Mouse (Mus musculus) kidney, embryonic 15.5 days (tissue): ENCODE data around the gene Renbp. TPM values are rescaled to one million over a fixed set of nuclear protein-coding genes. Genes with fewer than 3 reads are reported as not detected.

Experiments
- ATAC-seq: fragments of 200-750 bp; cut with Nextera tagmentation; replicated peaks from 2 replicates; pipeline ENCODE4 v1.8.0; 2017; ENCODE audit warnings: moderate TSS enrichment; ENCODE audit not compliant: low FRiP score
- H3K27ac ChIP-seq: fragments of 300-500 bp; sonication (generic); 2 replicates; pipeline ENCODE4 v1.5.1; 2015; ENCODE audit warnings: mild to moderate bottlenecking, inconsistent platforms
- H3K27me3 ChIP-seq: fragments of 300-500 bp; sonication (generic); 2 replicates; pipeline ENCODE4 v1.6.1; 2015; ENCODE audit warnings: inconsistent platforms
- H3K36me3 ChIP-seq: fragments of 300-500 bp; sonication (generic); 2 replicates; pipeline ENCODE4 v1.6.1; 2015; ENCODE audit warnings: inconsistent platforms
- H3K4me1 ChIP-seq: fragments of 300-500 bp; sonication (generic); 2 replicates; pipeline ENCODE4 v1.6.1; 2015; ENCODE audit warnings: inconsistent platforms
- H3K4me2 ChIP-seq: fragments of 300-500 bp; sonication (generic); 2 replicates; pipeline ENCODE4 v1.6.1; 2015; ENCODE audit warnings: moderate library complexity, mild to moderate bottlenecking, inconsistent platforms
- H3K4me3 ChIP-seq: fragments of 300-500 bp; sonication (generic); replicated peaks from 2 replicates; pipeline ENCODE4 v1.5.1; 2015; ENCODE audit warnings: mild to moderate bottlenecking, inconsistent platforms
- H3K9ac ChIP-seq: fragments of 300-500 bp; sonication (generic); 2 replicates; pipeline ENCODE4 v1.6.1; 2015; ENCODE audit warnings: mild to moderate bottlenecking, inconsistent platforms
- H3K9me3 ChIP-seq: fragments of 300-500 bp; sonication (generic); replicated peaks from 2 replicates; pipeline ENCODE4 v1.6.1; 2016; ENCODE audit warnings: inconsistent platforms
- WGBS: fragments of 180-500 bp; shearing (Covaris S2); methylation state at CpG from one replicate; pipeline ENCODE4 v1.1.7; 2015; ENCODE audit warnings: mixed read lengths; 5-methylcytosine and 5-hydroxymethylcytosine counted together
- polyA plus RNA-seq: library from polyadenylated mRNA; unstranded; fragments of >200 nt; fragmentation: Nextera tagmentation; extraction: Ambion mirVana; gene quantifications from 2 replicates; pipeline ENCODE4 v1.2.1, GENCODE M21; 2015

Gene Renbp
- 41.9 and 54.5 TPM in 2 replicates for polyA plus RNA-seq

- Histone ChIP-seq H3K27ac (no peak within 1 kb of the TSS), H3K36me3 (no peaks in the 10 kb centered on the region), H3K4me1 (peaks cover 4% of the 10 kb centered on the region), H3K9ac (no peak within 1 kb of the TSS), H3K4me2 (peak within 1 kb of the TSS; percentile 53), H3K9me3 (no peaks in the 10 kb centered on the region), H3K4me3 (peak within 1 kb of the TSS; percentile 38), H3K27me3 (peaks cover 4% of the 10 kb centered on the region; the same call in 1 of the 2 replicates)
- WGBS, result 36% methylated on average over 17 of the region's 17 CpGs
- ATAC-seq, result peak; percentile 94
Observed at GRCm38 (mm10) chrX:73930402-73931062, at the start of gene Renbp. Gene Renbp, minus strand, starts transcription at chrX:73930850.

- WGBS, result 59% methylated on average over 1 of the region's 1 CpGs
- H3K9ac ChIP-seq, result no peak overlapping the region
- H3K9me3 ChIP-seq, result no peaks in the 10 kb centered on the region
- H3K4me2 ChIP-seq, result no peak overlapping the region
- H3K27ac ChIP-seq, result no peak overlapping the region
- no peaks in the 10 kb centered on the region for H3K36me3 ChIP-seq
- ATAC-seq, result no peak
- H3K4me1 ChIP-seq, result no peaks in the 10 kb centered on the region
- H3K27me3 ChIP-seq, result 0 out of 2 replicates have a peak, but pooled peaks cover 6% of the 10 kb centered on the region
- no peak overlapping the region for H3K4me3 ChIP-seq
Observed at GRCm38 (mm10) chrX:73977783-73978182, 47.1 kb upstream of the Renbp start.

GRCm38 (mm10) chrX:73976283-73976682 lies 45.6 kb upstream of the Renbp start:
- Histone ChIP-seq H3K9ac (no peak overlapping the region), H3K36me3 (no peaks in the 10 kb centered on the region), H3K9me3 (no peaks in the 10 kb centered on the region), H3K4me2 (no peak overlapping the region), H3K4me1 (no peaks in the 10 kb centered on the region), H3K27me3 (0 out of 2 replicates have a peak, but pooled peaks cover 6% of the 10 kb centered on the region), H3K4me3 (no peak overlapping the region), H3K27ac (no peak overlapping the region)
- 98% methylated on average over 2 of the region's 2 CpGs for WGBS
- ATAC-seq, result no peak

GRCm38 (mm10) chrX:73972774-73973173 lies 42.1 kb upstream of the Renbp start:
- H3K27ac ChIP-seq, result no peak overlapping the region
- no peaks in the 10 kb centered on the region for H3K9me3 ChIP-seq
- H3K4me3 ChIP-seq, result no peak overlapping the region
- no peak overlapping the region for H3K9ac ChIP-seq
- WGBS, result 77% methylated on average over 4 of the region's 4 CpGs
- no peak for ATAC-seq
- H3K36me3 ChIP-seq, result no peaks in the 10 kb centered on the region
- 0 out of 2 replicates have a peak, but pooled peaks cover 6% of the 10 kb centered on the region for H3K27me3 ChIP-seq
- H3K4me2 ChIP-seq, result no peak overlapping the region
- no peaks in the 10 kb centered on the region for H3K4me1 ChIP-seq

GRCm38 (mm10) chrX:73970781-73971180 lies 40.1 kb upstream of the Renbp start:
- H3K27ac ChIP-seq, result no peak overlapping the region
- H3K4me2 ChIP-seq, result no peak overlapping the region

GRCm38 (mm10) chrX:73969729-73970128 lies 39.1 kb upstream of the Renbp start:
- H3K9me3 ChIP-seq, result no peaks in the 10 kb centered on the region
- peaks cover 7% of the 10 kb centered on the region for H3K27me3 ChIP-seq
- H3K4me1 ChIP-seq, result no peaks in the 10 kb centered on the region
- 89% methylated on average over 2 of the region's 2 CpGs for WGBS
- H3K4me2 ChIP-seq, result no peak overlapping the region
- no peak for ATAC-seq
- H3K36me3 ChIP-seq, result no peaks in the 10 kb centered on the region
- H3K4me3 ChIP-seq, result no peak overlapping the region
- H3K27ac ChIP-seq, result no peak overlapping the region
- H3K9ac ChIP-seq, result no peak overlapping the region

More at GRCm38 (mm10) chrX:73970781-73971180, 40.1 kb upstream of the Renbp start:
- H3K4me1 ChIP-seq, result no peaks in the 10 kb centered on the region
- no peak overlapping the region for H3K9ac ChIP-seq
- no peak overlapping the region for H3K4me3 ChIP-seq
- no peaks in the 10 kb centered on the region for H3K36me3 ChIP-seq
- no peak for ATAC-seq
- H3K27me3 ChIP-seq, result peaks cover 7% of the 10 kb centered on the region
- H3K9me3 ChIP-seq, result no peaks in the 10 kb centered on the region

- 67% methylated on average over 1 of the region's 1 CpGs for WGBS
- ATAC-seq, result no peak
Observed at GRCm38 (mm10) chrX:73969167-73969566, 38.5 kb upstream of the Renbp start.

GRCm38 (mm10) chrX:73967177-73968075 lies 36.8 kb upstream of the Renbp start:
- peak; percentile 90 for ATAC-seq
- H3K4me3 ChIP-seq, result peak overlapping the region; percentile 73
- H3K4me1 ChIP-seq, result peaks cover 13% of the 10 kb centered on the region
- H3K9ac ChIP-seq, result peak overlapping the region; percentile 65
- 16% methylated on average over 59 of the region's 60 CpGs for WGBS
- H3K27ac ChIP-seq, result peak overlapping the region; percentile 99
- H3K36me3 ChIP-seq, result peaks cover 3% of the 10 kb centered on the region; the same call in 1 of the 2 replicates
- no peaks in the 10 kb centered on the region for H3K9me3 ChIP-seq
- peak overlapping the region; percentile 57 for H3K4me2 ChIP-seq
- peaks cover 7% of the 10 kb centered on the region for H3K27me3 ChIP-seq

More at GRCm38 (mm10) chrX:73969167-73969566, 38.5 kb upstream of the Renbp start:
- H3K4me2 ChIP-seq, result no peak overlapping the region
- H3K27me3 ChIP-seq, result peaks cover 7% of the 10 kb centered on the region
- no peaks in the 10 kb centered on the region for H3K36me3 ChIP-seq
- peaks cover 3% of the 10 kb centered on the region for H3K4me1 ChIP-seq
- H3K9me3 ChIP-seq, result no peaks in the 10 kb centered on the region
- H3K9ac ChIP-seq, result no peak overlapping the region
- H3K27ac ChIP-seq, result no peak overlapping the region
- H3K4me3 ChIP-seq, result no peak overlapping the region

- Histone ChIP-seq H3K27ac (peak within 1 kb of the TSS; percentile 99), H3K9ac (peak within 1 kb of the TSS; percentile 65), H3K27me3 (peaks cover 7% of the 10 kb centered on the region), H3K4me1 (peaks cover 15% of the 10 kb centered on the region), H3K4me2 (peak within 1 kb of the TSS; percentile 68), H3K4me3 (peak within 1 kb of the TSS; percentile 73), H3K36me3 (peaks cover 7% of the 10 kb centered on the region; the same call in 1 of the 2 replicates), H3K9me3 (no peaks in the 10 kb centered on the region)
- WGBS, result 19% methylated on average over 58 of the region's 58 CpGs
- ATAC-seq, result peak; percentile 73
Observed at GRCm38 (mm10) chrX:73966248-73967176, 35.9 kb upstream of the Renbp start, which contains the start of gene Hcfc1. Gene Hcfc1, minus strand, starts transcription at chrX:73966357.

- Histone ChIP-seq H3K4me1 (peaks cover 15% of the 10 kb centered on the region), H3K36me3 (peaks cover 11% of the 10 kb centered on the region; the same call in 1 of the 2 replicates), H3K27me3 (peaks cover 7% of the 10 kb centered on the region), H3K9ac (peak overlapping the region; percentile 65), H3K9me3 (no peaks in the 10 kb centered on the region), H3K4me2 (peak overlapping the region; percentile 68), H3K4me3 (peak overlapping the region; percentile 73), H3K27ac (peak overlapping the region; percentile 99)
- 28% methylated on average over 20 of the region's 20 CpGs for WGBS
- no peak for ATAC-seq
Observed at GRCm38 (mm10) chrX:73965307-73965706, 34.7 kb upstream of the Renbp start.

GRCm38 (mm10) chrX:73964363-73964762 lies 33.7 kb upstream of the Renbp start:
- ATAC-seq, result no peak
- peaks cover 7% of the 10 kb centered on the region for H3K27me3 ChIP-seq
- WGBS, result 30% methylated on average over 3 of the region's 3 CpGs
- peak overlapping the region; percentile 68 for H3K4me2 ChIP-seq
- H3K4me3 ChIP-seq, result peak overlapping the region; percentile 73
- H3K27ac ChIP-seq, result 0 out of 2 replicates have a peak overlapping the region, but pooled peaks have one; percentile 9
- H3K36me3 ChIP-seq, result peaks cover 16% of the 10 kb centered on the region
- peaks cover 15% of the 10 kb centered on the region for H3K4me1 ChIP-seq
- peak overlapping the region; percentile 65 for H3K9ac ChIP-seq
- H3K9me3 ChIP-seq, result no peaks in the 10 kb centered on the region
